Mouse (Mus musculus): ENCODE measurements around the gene Esr2.
"Not testable (repeated sequence)": the region's sequence is repeated elsewhere in the genome, so short reads cannot be mapped to it uniquely, and the experiment has no call there.

Gene Esr2

DNA sequence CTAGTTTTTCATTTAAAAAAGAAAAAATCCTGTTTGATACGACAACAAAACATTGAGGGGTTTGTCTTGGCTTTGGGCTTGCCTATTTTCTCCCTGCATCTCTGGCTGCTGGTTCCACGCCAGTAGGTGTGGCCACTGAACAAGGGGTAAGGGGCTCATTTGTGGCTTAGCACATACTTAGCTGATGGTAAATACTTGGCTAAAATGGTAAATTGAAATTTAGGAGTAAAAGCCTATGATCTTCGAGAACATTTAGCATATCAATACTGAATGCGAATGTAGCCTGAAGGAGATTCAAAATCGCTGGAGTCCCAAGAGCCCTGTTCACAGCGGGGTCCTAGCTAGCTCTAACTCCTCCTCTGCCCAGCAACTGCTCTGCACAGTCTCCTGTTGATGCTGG, 40.4 kb downstream of the Esr2 start:
- DNase-seq, result no peak

DNA sequence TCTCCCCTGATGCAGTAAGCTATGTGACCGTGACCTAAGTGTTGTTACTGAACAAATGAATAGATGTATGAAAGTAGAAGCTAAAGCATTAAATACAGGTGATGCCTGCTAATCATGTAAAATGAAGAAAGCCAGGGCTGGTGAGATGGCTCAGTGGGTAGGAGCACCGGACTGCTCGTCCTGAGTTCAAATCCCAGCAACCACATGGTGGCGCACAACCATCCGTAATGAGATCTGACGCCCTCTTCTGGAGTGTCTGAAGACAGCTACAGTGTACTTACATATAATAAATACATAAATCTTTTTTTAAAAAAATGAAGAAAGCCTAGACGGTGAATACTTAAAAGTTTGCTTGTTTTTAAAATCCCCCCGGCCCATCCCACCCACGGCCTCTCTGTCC, 44.0 kb downstream of the Esr2 start:
- DNase-seq, result not testable (repeated sequence)

DNA sequence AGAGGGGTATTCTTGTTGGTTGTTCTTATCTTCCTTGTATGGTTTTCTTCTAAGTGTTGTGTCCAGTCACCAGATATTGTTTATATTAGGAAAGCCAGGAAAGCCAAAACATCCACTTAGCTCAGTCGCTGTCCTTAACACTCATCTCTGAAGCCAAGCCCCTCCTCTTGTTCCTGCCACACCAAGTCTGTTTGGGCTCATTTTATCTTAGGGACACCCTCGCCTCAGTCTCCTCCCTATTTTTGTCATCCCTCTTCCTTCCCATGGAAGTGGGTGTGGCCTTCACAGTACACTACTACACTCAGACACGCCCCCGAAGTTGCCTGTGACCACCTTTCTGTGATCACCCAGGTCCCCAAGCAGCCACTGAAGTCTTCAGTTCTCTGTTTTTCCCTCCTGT, 44.5 kb downstream of the Esr2 start:
- DNase-seq, result no peak

DNA sequence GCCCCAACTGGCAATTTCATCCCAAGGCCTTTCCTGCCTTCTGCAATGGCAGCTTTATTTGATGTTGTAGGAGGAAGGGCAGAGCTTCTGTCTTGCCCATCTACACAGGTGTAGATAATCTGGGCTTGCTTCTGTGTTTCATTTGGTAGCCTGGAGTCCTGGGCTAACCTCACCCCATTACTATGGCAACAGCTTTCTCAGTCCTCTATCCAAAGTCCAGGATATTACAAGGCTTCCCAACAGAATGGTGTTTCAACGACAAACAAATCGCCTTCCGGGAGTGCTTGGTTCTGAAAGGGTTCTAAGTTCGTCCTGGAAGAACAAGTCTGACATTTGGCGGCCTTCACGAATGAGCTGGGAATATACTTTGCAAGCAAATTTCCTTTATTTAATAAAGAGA, 46.2 kb downstream of the Esr2 start:
- no peak for DNase-seq

DNA sequence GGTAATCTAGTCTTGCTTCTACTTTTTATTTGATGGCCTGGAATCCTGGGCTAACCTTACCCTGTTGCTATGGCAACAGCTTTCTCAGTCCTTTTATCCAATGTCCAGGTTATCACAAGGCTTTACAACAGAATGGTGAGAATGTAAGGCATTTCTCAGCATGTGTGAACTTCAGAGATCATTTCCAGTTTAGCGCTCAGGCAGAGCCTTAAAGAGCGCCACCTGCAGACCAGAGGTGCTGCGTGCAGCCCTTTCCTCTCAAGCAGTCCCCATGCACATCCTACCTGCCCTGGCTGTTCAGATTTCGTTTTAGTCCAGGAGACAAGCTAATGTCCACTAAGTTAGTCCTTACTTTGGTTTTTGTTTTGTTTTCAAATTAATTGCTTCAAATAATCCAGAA, 46.8 kb downstream of the Esr2 start:
- no peak for DNase-seq

DNA sequence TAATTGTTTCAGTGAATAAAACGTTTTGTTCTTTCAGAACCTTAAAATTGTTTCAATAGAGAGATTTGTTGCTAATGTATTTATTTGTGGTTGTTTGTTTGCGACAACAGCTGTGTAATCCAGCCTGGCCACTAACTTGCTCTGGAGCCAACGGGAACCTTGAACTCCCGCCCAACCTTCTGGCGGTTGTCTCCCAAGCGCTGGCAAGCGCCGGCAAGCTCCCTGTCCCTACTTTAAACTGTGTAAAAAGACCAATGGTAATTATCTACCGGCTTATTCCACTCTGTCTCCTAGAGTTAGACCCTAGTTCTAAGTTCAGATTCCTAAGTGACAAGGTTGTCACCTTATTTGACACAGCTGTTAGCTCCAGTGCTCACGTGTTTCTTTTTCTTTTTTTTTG, 48.2 kb downstream of the Esr2 start:
- no peak for DNase-seq

DNA sequence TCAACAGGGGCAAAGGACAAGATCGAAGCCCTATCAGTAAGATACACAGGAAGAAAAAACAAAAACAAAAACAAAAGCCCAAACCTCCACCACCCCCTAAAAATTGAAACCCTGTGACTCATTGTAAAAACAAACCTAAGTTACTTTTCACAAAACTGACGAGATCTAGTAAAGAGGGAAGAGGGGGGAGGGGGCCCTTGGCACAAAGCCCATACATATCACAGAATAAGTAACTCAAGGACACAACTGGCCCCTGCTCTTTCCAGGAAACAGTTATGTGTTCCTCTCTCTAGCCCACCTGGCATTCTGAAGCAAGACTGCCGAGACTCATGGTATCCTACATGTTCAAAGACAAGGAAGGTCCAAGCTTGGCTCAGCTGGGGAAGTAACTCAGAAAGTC, 48.8 kb downstream of the Esr2 start:
- no peak for DNase-seq

DNA sequence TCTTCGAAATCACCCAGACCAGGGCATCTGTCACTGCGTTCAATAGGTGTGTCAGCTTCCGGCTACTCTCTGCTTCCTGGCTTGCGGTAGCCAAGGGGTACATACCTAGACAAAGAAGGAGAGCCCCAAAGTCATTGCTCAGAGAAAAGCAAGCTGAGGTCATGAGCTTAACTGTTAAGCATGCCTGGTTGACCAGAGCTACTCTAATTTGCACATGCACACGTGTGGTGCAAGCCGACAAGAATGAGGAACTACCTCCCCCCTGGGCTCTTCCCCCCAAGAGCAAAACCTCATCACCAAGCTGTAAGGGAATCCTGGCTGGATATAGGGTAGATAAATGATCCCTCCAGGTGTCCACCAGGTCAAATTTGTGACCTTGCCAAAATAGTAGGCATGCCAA, 53.8 kb downstream of the Esr2 start:
- no peak for DNase-seq

DNA sequence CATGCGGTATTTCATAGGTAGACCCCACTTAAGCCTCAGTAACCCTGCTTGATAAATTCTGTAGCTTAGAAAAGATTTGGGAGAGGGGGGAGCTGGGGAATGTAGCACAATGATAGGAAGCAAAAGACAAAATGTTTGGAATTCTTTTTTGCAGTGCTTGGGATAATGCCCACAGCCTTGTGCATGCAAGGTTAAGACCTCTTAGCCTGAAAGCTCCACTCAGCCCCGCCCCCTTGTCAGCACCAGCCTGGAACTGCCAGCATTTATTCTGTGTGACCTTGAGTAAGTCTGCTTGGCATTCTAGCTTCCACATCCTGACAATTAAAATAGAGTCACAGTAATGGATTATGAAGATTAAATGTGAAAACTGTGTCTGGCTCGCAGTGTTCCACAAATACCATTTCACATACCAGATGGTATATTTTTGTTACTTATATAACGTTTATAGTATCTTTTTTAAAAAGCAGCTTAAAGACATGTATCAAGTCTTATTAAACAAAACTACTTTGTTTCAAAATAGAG, 59.4 kb downstream of the Esr2 start:
- no peak for DNase-seq

DNA sequence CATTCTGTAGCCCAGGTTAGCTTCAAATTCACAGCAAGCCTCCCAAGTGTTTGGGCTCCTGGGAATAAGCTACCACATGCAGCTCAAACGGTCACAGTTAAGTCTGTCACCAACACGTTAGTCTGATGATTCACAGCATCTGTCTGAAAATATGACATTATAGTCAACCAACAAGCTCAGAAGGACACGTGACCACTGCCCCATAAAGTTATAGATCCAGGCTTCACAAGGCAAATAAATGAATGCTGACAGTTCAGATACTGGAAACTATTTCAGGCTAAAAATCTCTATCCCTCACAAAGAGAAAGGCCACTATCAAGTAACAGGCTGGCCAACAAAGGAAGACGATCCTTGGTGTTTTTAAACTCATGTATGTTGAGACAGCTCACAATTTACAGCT, 60.5 kb downstream of the Esr2 start:
- no peak for DNase-seq

DNA sequence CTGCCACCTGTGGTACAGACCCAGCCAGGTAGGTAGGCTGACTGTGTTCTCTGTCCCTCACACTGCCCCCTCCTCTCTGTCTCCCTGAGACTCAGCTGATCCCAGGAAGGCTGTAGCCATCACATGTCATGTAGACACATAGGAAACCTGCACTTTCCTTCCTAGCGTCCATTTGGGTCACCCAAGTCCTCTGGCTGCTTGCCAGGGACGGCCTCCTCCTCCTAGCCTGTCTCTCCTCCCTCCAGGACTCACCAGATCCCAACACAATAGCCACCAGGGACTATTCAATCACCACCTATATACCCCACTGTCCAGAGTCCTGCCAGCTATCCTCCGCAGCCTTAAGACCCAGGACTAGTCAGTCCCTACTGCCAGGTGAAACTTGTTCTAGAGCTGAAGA, 66.0 kb downstream of the Esr2 start:
- DNase-seq, result no peak

DNA sequence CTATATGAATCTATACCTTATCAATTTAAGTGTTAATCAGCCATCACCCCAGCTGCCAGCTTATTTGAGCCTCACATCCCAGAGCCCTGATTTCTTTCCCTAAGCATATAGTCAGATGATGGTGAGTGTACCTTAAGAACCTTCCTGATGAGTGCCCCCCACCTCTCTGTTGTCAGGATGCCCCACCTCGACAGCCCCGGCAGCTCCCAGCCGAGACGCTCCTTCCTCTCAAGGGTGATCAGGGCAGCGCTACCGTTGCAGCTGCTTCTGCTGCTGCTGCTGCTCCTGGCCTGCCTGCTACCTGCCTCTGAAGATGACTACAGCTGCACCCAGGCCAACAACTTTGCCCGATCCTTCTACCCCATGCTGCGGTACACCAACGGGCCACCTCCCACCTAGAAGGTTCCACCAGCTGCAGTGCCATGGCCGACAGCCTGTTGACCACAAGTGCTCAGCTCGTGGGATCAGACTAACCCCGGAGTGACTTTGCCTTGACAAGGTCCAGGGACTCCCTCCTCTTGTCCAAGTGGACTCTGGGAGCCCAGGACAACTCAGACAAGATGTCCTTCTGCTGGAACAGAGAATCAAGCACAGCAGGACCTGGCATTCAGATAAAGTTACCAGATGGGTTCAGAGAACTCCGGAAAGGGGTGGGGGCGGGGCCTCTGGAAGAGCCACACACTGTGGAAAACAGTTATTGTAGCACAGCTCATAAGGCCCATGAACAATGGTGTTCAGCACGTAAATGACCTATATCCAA, 67.2 kb downstream of the Esr2 start:
- DNase-seq, result no peak

DNA sequence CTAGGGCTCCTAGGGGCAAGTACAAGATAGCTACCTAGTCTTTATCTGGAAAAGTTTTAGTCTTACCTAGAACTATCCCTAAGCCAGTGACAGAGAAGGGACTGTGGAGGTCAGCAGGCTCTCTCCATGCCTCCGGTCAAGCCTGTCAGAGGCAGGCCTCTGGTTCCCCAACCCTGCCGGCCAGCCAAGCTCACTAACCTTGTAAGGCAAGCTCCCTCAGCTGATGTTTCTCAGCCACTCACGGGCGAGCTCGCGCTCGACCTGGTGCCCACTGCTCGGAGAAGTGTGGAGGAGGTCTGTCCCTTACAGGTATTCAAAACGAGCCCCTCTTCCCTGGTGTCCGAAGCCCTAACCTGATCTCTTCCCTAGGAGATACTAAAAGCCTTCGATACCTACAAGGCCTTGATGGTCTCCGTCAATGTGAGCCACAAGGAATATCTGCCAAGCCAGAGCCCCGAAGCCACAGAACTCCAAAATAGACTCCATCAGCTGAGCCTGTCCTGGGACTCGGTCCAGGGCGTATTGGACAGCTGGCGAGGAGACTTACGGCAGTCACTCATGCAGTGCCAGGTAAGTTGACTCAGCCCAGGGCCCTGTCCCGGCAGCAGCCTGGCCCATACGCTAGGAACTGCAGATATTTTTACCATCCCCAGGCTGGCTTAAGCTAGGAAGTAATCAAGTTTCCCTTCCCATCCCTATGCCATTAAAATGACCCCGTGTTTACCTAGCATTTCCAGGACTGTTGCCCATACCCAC, 72.3 kb downstream of the Esr2 start:
- no peak for DNase-seq

DNA sequence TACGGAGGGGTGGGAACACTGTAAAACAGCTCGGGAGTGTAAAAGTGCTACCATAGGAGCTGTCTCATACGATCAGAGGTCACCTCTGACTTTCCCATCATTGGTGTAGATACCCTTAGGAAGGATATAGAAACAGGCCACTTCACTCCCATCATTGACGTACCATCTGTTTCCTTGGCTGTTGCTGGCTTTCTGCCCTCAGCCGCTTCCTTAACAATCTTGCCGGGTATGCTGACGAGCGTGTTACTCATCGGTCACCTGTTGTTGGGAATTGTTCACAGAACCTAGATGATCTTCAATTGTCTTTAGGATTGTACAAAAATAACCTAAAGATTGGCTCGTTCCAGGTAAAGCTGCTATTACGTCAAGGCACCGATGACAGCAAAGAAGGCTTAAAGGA, 74.4 kb downstream of the Esr2 start:
- no peak for DNase-seq

DNA sequence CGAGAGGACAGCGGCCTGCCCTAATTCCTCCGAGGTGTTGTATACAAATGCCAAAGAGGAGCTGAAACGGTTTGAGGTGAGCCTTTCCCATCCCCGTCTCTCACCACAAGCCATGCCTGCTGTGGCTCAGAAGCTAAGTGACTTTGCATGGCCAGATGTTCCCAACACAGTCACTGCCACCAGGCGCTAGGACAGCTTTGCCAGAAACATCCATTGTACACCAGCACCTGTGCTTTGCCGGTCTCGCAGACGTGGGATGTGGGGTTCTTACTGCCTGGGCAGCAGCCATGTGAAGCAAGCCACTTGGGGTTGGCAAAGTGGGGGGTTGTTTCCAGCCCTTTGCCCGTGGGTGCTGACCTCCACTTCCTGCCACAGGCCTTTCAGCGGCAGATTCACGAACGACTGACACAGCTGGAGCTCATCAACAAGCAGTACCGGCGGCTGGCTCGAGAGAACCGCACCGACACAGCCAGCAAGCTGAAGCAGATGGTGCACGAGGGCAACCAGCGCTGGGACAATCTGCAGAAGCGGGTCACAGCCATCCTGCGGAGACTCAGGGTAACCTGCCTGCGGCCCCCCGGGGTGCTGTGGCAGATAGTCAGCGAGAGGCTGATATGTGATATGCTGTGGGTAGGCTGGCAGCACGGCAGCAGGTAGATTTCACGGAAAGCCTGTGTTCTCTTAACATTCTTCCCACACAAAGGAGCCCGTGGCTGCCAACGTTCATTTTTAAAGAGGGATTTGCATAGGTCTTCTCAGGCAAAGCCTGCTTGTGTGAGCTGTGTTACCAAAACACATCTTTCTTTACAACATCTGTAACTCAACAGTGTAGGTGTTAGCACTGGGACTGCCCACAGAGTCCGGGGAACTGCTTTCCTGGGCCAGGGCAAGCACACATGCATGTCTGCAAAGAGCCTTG, 81.7 kb downstream of the Esr2 start:
- DNase-seq, result no peak

DNA sequence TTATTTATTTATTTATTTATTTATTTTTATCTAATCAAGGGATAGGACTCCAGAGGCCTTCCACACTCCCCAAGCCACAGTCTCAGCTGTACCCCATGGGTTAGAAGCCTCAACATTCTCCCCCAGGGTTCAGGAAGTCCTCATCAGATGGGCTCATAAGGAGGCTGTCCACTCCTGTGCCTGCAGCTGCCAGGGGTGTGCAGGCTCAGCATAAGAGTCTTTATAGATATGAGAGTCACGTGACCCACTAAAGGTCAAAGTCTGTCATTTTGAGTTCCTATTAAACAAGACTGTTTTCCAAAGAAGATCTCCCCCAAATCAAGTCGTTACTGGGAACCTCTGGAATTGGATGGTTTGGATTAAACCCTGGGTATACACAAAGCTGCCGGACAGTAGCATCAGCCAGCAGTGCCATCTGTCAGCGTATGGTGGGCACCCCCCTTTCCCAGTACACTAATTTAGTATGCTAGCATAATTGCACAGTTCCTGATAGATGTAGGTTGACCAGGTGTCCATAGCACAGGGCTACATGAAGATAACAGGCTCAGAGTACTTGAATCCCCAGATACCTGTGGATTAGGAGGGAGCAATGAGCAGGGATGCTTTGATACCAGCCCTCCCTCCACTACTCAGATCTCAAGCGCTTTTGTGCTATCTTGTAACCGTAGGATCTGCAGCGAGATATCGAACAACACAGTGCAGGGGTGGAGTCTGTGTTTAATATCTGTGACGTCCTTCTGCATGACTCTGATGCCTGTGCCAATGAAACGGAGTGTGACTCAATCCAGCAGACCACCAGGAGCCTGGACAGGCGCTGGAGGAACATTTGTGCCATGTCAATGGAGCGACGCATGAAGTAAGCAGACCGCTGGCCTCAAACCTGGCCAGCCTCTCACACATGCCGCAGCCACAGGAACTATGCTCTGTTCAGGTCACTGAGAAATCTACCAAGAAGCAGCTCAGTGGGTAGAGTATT, 83.2 kb downstream of the Esr2 start:
- DNase-seq, result no peak

DNA sequence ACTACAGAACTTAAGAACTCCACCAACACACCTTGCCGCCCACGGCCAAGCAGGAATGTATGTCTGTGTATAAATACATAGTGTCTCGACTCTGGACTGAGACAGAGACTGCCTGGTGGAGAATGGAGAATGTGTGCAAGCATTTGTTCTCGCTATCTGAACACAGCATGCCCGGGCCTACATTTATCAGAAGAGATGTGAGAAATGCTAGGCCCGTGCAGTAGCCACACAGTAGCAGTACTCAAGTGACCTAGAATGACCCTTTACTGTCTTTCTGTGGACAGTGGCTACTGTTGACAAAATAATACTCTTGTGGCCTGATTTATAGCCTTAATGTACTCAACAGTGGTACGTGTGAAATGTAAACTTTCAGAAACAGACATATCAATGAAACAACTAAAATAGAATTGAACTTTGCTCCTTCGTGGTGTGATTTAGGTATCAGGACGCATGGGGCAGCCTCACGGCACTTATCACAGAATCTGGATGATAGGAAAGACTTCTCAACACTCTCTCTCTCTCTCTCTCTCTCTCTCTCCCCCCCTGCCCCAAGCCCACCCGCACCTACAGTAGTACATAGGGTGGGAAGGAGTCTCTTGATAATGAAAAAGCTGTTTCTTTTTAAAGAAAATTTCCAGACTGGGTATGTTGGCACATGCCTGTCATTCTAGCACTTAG, 84.1 kb downstream of the Esr2 start:
- no peak for DNase-seq

DNA sequence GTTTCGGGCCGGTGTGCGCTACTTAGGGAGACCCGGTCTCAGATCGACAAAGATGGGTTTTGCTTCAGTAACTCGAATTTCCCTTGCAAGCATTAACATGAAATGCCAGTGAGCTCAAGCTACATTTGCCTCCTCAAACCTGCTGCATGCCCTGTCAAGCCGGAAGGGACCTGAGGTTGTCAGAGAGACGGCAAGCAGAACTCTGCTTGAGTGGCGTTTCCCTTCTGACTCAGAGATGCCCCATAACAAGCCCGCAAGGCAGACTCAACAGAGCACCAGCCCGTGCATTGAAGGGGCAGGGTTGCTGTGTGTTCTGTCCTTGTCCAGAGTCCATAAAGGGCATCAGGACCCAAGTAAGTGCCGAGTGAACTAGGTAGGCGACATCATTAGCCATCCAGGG, 90.0 kb downstream of the Esr2 start:
- DNase-seq, result no peak

DNA sequence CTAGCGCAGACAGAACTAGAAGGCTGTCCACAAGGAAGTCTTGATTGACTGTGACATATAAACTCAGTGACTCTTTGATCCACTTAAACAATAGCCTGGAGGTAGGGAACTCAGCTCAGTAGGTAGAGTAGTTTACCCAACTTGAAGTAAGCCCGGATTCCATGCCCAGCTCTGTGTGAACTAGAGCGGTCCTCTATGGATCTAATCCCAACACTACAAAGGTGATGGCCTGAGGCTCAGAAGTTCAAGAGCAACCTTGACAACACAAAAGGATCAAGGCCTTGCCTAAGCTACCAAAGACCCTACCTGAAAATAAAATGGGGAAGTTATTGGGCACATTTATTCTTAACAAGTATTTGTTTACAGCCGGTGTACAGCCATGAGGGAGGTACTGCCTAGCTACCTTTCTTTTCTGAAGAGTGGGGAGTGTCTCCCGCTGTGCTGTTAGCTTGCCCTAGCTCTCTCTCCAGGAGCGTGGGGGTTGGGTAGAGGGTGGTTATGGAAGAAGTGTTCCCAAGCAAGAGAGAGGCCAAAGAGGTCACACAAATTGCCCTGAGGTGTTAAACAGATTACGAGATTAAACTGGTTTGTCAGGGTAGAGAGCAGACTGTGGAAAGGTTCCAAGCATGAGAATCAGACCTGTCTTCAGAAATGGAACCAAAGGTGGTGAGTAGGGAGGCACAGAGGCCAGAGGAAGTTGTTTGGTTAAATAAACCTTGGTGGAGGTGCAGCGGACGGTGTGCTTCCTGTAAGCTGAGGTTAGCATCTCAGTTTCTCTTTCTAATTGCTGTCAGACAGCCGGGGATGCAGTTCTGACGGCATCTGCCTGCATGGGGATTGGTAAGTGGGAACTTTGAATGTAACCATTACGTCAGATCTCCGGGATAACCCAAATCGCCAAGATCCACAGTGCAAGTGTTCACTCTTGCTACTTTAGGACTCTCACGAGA, 90.8 kb downstream of the Esr2 start:
- no peak for DNase-seq

DNA sequence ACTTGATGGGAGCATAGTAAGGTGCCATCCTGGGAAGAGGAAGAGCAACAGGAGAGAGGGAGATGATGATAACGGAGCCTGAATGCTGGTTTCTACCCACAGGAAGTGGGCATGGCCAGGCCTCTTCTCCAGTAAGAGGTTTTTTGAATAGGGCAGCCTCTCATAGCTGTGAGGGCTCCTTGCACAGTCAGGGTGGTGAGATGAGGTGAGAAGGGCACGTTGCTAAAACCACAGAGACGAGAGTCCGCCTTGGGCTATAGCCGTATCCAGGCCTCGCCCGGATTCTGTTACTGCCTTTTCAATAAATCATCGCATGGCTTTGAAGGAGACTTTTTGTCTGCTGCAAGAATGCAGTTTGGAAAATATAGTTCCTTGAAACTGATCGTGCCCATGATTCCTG, 92.0 kb downstream of the Esr2 start:
- no peak for DNase-seq

Measured in right cerebral cortex, postnatal 4 days (tissue).